Mouse (Mus musculus): ENCODE measurements around the gene Bmpr1a. TPM values are rescaled to one million over a fixed set of nuclear protein-coding genes. Genes with fewer than 3 reads are reported as not detected.
A peak's percentile ranks its signal among the peaks of the same experiment; 100 is the strongest.

Gene Bmpr1a
- polyA plus RNA-seq, 1 experiment from 2014 or later: 80.9 TPM

GRCm38 (mm10) chr14:34540685-34541162 lies 37.6 kb upstream of the Bmpr1a start:
- ATAC-seq (replicated peaks; ENCODE audit: insufficient number of reproducible peaks, low FRiP score, low TSS enrichment, low read depth) (no peak), DNase-seq (ENCODE audit: low spot score) (peak; percentile 13)
- Histone ChIP-seq H3K9me3 (replicated peaks; ENCODE audit: control insufficient read depth, low read length) (no peaks in the 10 kb centered on the region), H3K36me3 (replicated peaks; ENCODE audit: control insufficient read depth, insufficient read depth, low read depth, low read length) (no peaks in the 10 kb centered on the region), H3K27me3 (ENCODE audit: control insufficient read depth, insufficient read depth, low read length) (no peaks in the 10 kb centered on the region; the same call in 1 of the 2 replicates), H3K4me2 (ENCODE audit: low read depth, low read length) (no peak overlapping the region), H3K27ac (replicated peaks; ENCODE audit: low read depth, low read length) (no peak overlapping the region), H3K4me1 (ENCODE audit: control insufficient read depth, insufficient read depth, low read length) (no peaks in the 10 kb centered on the region), H3K4me3 (ENCODE audit: low read depth, low read length) (no peak overlapping the region), H3K9ac (replicated peaks; ENCODE audit: low read length) (0 out of 2 replicates have a peak overlapping the region, but pooled peaks have one; percentile 34)
- WGBS: 15% methylated on average over 17 of the region's 17 CpGs

GRCm38 (mm10) chr14:34535883-34536282 lies 32.7 kb upstream of the Bmpr1a start:
- no peaks in the 10 kb centered on the region for H3K9me3 ChIP-seq (replicated peaks; ENCODE audit: control insufficient read depth, low read length)
- no peak overlapping the region for H3K27ac ChIP-seq (replicated peaks; ENCODE audit: low read depth, low read length)
- no peak overlapping the region for H3K4me2 ChIP-seq (ENCODE audit: low read depth, low read length)
- no peak for DNase-seq (ENCODE audit: low spot score)
- no peak overlapping the region for H3K4me3 ChIP-seq (ENCODE audit: low read depth, low read length)
- H3K36me3 ChIP-seq (replicated peaks; ENCODE audit: control insufficient read depth, insufficient read depth, low read depth, low read length): no peaks in the 10 kb centered on the region
- H3K9ac ChIP-seq (replicated peaks; ENCODE audit: low read length): no peak overlapping the region
- no peaks in the 10 kb centered on the region for H3K27me3 ChIP-seq (ENCODE audit: control insufficient read depth, insufficient read depth, low read length)
- no peak for ATAC-seq (replicated peaks; ENCODE audit: insufficient number of reproducible peaks, low FRiP score, low TSS enrichment, low read depth)
- H3K4me1 ChIP-seq (ENCODE audit: control insufficient read depth, insufficient read depth, low read length): no peaks in the 10 kb centered on the region
- WGBS: 72% methylated on average over 4 of the region's 4 CpGs

DNA sequence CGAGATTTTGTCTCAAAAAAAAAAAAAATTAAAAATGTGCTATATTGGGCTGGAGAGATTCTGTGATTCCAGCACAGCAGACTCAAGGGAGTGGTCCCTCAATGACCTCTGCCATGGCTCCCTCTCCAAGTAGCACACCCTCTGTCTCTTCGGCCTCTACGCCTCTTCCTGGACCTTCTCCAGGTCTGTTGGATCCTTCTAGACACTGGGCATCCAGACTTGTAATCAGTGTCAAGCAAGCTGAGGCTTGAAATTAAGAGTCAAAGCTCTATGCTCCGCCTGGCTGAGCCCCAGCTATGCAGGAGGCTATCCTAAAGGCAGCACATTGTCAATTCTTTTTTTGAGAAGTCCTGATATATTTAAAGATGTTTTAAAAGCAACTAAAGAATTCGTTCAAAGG lies 30.4 kb upstream of the Bmpr1a start:
- ATAC-seq (replicated peaks; ENCODE audit: insufficient number of reproducible peaks, low FRiP score, low TSS enrichment, low read depth): no peak
- Histone ChIP-seq H3K27ac (replicated peaks; ENCODE audit: low read depth, low read length) (no peak overlapping the region), H3K9ac (replicated peaks; ENCODE audit: low read length) (no peak overlapping the region), H3K4me1 (ENCODE audit: control insufficient read depth, insufficient read depth, low read length) (no peaks in the 10 kb centered on the region), H3K27me3 (ENCODE audit: control insufficient read depth, insufficient read depth, low read length) (no peaks in the 10 kb centered on the region), H3K36me3 (replicated peaks; ENCODE audit: control insufficient read depth, insufficient read depth, low read depth, low read length) (no peaks in the 10 kb centered on the region), H3K4me3 (ENCODE audit: low read depth, low read length) (no peak overlapping the region), H3K9me3 (replicated peaks; ENCODE audit: control insufficient read depth, low read length) (no peaks in the 10 kb centered on the region), H3K4me2 (ENCODE audit: low read depth, low read length) (no peak overlapping the region)
- no peak for DNase-seq (ENCODE audit: low spot score)
- WGBS: 73% methylated on average over 5 of the region's 5 CpGs

- no peaks in the 10 kb centered on the region for H3K4me1 ChIP-seq (ENCODE audit: control insufficient read depth, insufficient read depth, low read length)
- H3K27ac ChIP-seq (replicated peaks; ENCODE audit: low read depth, low read length): no peak overlapping the region
- no peak for DNase-seq (ENCODE audit: low spot score)
- WGBS: 86% methylated on average over 6 of the region's 6 CpGs
- no peak for ATAC-seq (replicated peaks; ENCODE audit: insufficient number of reproducible peaks, low FRiP score, low TSS enrichment, low read depth)
- no peak overlapping the region for H3K4me3 ChIP-seq (ENCODE audit: low read depth, low read length)
- no peak overlapping the region for H3K4me2 ChIP-seq (ENCODE audit: low read depth, low read length)
- H3K27me3 ChIP-seq (ENCODE audit: control insufficient read depth, insufficient read depth, low read length): no peaks in the 10 kb centered on the region
- no peaks in the 10 kb centered on the region for H3K36me3 ChIP-seq (replicated peaks; ENCODE audit: control insufficient read depth, insufficient read depth, low read depth, low read length)
- H3K9ac ChIP-seq (replicated peaks; ENCODE audit: low read length): no peak overlapping the region
- no peaks in the 10 kb centered on the region for H3K9me3 ChIP-seq (replicated peaks; ENCODE audit: control insufficient read depth, low read length)
These were observed 29.4 kb upstream of the Bmpr1a start for GRCm38 (mm10) chr14:34532536-34532935.

- DNase-seq (ENCODE audit: low spot score) (no peak), ATAC-seq (replicated peaks; ENCODE audit: insufficient number of reproducible peaks, low FRiP score, low TSS enrichment, low read depth) (no peak)
- Histone ChIP-seq H3K9me3 (replicated peaks; ENCODE audit: control insufficient read depth, low read length) (no peaks in the 10 kb centered on the region), H3K36me3 (replicated peaks; ENCODE audit: control insufficient read depth, insufficient read depth, low read depth, low read length) (no peaks in the 10 kb centered on the region), H3K27me3 (ENCODE audit: control insufficient read depth, insufficient read depth, low read length) (no peaks in the 10 kb centered on the region), H3K9ac (replicated peaks; ENCODE audit: low read length) (no peak overlapping the region), H3K27ac (replicated peaks; ENCODE audit: low read depth, low read length) (no peak overlapping the region), H3K4me2 (ENCODE audit: low read depth, low read length) (no peak overlapping the region), H3K4me1 (ENCODE audit: control insufficient read depth, insufficient read depth, low read length) (no peaks in the 10 kb centered on the region), H3K4me3 (ENCODE audit: low read depth, low read length) (no peak overlapping the region)
- WGBS: 74% methylated on average over 8 of the region's 8 CpGs
These were observed 25.7 kb upstream of the Bmpr1a start for GRCm38 (mm10) chr14:34528804-34529203.

- 89% methylated on average over 8 of the region's 8 CpGs for WGBS
- no peak within 1 kb of the TSS for H3K27ac ChIP-seq (replicated peaks; ENCODE audit: low read depth, low read length)
- no peaks in the 10 kb centered on the region for H3K27me3 ChIP-seq (ENCODE audit: control insufficient read depth, insufficient read depth, low read length)
- H3K4me1 ChIP-seq (ENCODE audit: control insufficient read depth, insufficient read depth, low read length): no peaks in the 10 kb centered on the region
- H3K9ac ChIP-seq (replicated peaks; ENCODE audit: low read length): no peak within 1 kb of the TSS
- H3K4me2 ChIP-seq (ENCODE audit: low read depth, low read length): no peak within 1 kb of the TSS
- H3K4me3 ChIP-seq (ENCODE audit: low read depth, low read length): no peak within 1 kb of the TSS
- ATAC-seq (replicated peaks; ENCODE audit: insufficient number of reproducible peaks, low FRiP score, low TSS enrichment, low read depth) (no peak), DNase-seq (ENCODE audit: low spot score) (no peak)
- H3K9me3 ChIP-seq (replicated peaks; ENCODE audit: control insufficient read depth, low read length): no peaks in the 10 kb centered on the region
- no peaks in the 10 kb centered on the region for H3K36me3 ChIP-seq (replicated peaks; ENCODE audit: control insufficient read depth, insufficient read depth, low read depth, low read length)
These were observed 19.6 kb upstream of the Bmpr1a start, which contains the start of gene 9230112D13Rik for GRCm38 (mm10) chr14:34522701-34523100. 9230112D13Rik (minus strand) TSS chr14:34522801.

- DNase-seq (ENCODE audit: low spot score) (no peak), ATAC-seq (replicated peaks; ENCODE audit: insufficient number of reproducible peaks, low FRiP score, low TSS enrichment, low read depth) (no peak)
- H3K27ac ChIP-seq (replicated peaks; ENCODE audit: low read depth, low read length): no peak overlapping the region
- H3K4me2 ChIP-seq (ENCODE audit: low read depth, low read length): no peak overlapping the region
- H3K36me3 ChIP-seq (replicated peaks; ENCODE audit: control insufficient read depth, insufficient read depth, low read depth, low read length): no peaks in the 10 kb centered on the region
- H3K9ac ChIP-seq (replicated peaks; ENCODE audit: low read length): no peak overlapping the region
- H3K9me3 ChIP-seq (replicated peaks; ENCODE audit: control insufficient read depth, low read length): no peaks in the 10 kb centered on the region
- no peaks in the 10 kb centered on the region for H3K4me1 ChIP-seq (ENCODE audit: control insufficient read depth, insufficient read depth, low read length)
- 84% methylated on average over 8 of the region's 8 CpGs for WGBS
- H3K4me3 ChIP-seq (ENCODE audit: low read depth, low read length): no peak overlapping the region
- H3K27me3 ChIP-seq (ENCODE audit: control insufficient read depth, insufficient read depth, low read length): no peaks in the 10 kb centered on the region
These were observed 14.9 kb upstream of the Bmpr1a start for GRCm38 (mm10) chr14:34517959-34518544.

GRCm38 (mm10) chr14:34516960-34517577 lies 13.9 kb upstream of the Bmpr1a start:
- Histone ChIP-seq H3K27me3 (ENCODE audit: control insufficient read depth, insufficient read depth, low read length) (no peaks in the 10 kb centered on the region), H3K9ac (replicated peaks; ENCODE audit: low read length) (no peak overlapping the region), H3K4me1 (ENCODE audit: control insufficient read depth, insufficient read depth, low read length) (no peaks in the 10 kb centered on the region), H3K4me2 (ENCODE audit: low read depth, low read length) (no peak overlapping the region), H3K27ac (replicated peaks; ENCODE audit: low read depth, low read length) (no peak overlapping the region), H3K4me3 (ENCODE audit: low read depth, low read length) (no peak overlapping the region), H3K9me3 (replicated peaks; ENCODE audit: control insufficient read depth, low read length) (no peaks in the 10 kb centered on the region), H3K36me3 (replicated peaks; ENCODE audit: control insufficient read depth, insufficient read depth, low read depth, low read length) (no peaks in the 10 kb centered on the region)
- DNase-seq (ENCODE audit: low spot score) (no peak), ATAC-seq (replicated peaks; ENCODE audit: insufficient number of reproducible peaks, low FRiP score, low TSS enrichment, low read depth) (no peak)
- WGBS: 80% methylated on average over 10 of the region's 10 CpGs

Measured in embryonic facial prominence, embryonic 11.5 days (tissue).